Mouse (Mus musculus): ENCODE results near the gene Cd34. TPM values are rescaled to one million over a fixed set of nuclear protein-coding genes. Genes with fewer than 3 reads are reported as not detected.

The Cd34 gene
- polyA plus RNA-seq, 1 experiment = 6.4 TPM

- 21% methylated on average over 3 of the region's 3 CpGs for WGBS
- TF ChIP-seq CTCF (IDR thresholded peaks at IDR 0.05; ENCODE audit: extremely low read depth, insufficient read depth, insufficient read length, insufficient replicate concordance) = no peak
- no peak for TF ChIP-seq POLR2A (IDR thresholded peaks at IDR 0.05; ENCODE audit: low read depth, low read length)
- H3K27ac ChIP-seq (ENCODE audit: insufficient read depth, low read length) = no peak overlapping the region
- no peaks in the 10 kb centered on the region for H3K36me3 ChIP-seq (ENCODE audit: control insufficient read depth, insufficient read depth, low read length)
- H3K4me1 ChIP-seq (ENCODE audit: control insufficient read depth, insufficient read depth, insufficient read length) = no peaks in the 10 kb centered on the region
- no peak overlapping the region for H3K4me3 ChIP-seq (ENCODE audit: extremely low read depth, insufficient read depth, insufficient read length)
- H3K27me3 ChIP-seq (ENCODE audit: control insufficient read depth, insufficient read depth, low read length) = no peaks in the 10 kb centered on the region
- no peak for DNase-seq (ENCODE audit: low read depth in 1 of 2, low spot score in 2 of 2)
Observed at GRCm38 (mm10) chr1:194927887-194928286, 10.7 kb upstream of the Cd34 start.

DNA sequence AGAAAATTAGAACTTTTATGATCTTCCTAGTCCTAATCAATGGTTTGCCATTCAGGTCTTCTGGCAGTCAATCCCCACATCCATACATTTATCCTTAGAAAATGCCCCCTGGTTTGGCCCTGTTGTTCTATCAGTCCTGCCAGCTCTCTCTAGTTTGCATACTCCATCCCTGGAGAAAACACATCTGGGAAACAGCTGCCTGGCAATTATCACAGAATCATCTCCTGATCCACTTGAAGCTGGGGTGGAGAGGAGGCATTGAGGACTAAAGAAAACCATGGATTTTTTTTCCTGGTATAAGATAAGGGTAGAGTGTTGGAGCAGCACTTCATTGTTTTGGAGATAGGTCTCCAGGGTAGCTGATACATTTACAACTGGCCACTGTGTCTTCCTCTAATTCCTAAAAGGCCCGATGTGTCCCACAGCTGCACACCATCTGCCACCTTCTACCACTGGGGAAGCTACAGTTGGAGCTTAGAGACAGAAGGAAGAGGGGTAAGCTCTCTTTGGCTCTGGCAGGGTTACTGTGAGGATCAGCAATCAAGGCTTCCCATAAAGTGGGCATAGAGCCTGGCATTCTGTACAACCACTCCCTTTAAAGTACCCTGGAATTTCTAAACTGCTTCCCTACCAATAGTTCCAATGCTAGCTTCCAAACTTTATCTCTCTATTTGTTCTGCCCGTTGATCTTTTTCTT is 9.2 kb upstream of the Cd34 start:
- H3K4me3 ChIP-seq (ENCODE audit: extremely low read depth, insufficient read depth, insufficient read length) = no peak overlapping the region
- DNase-seq (ENCODE audit: low read depth in 1 of 2, low spot score in 2 of 2) = no peak
- no peak overlapping the region for H3K27ac ChIP-seq (ENCODE audit: insufficient read depth, low read length)
- H3K36me3 ChIP-seq (ENCODE audit: control insufficient read depth, insufficient read depth, low read length) = no peaks in the 10 kb centered on the region
- WGBS = 58% methylated on average over 2 of the region's 2 CpGs
- H3K27me3 ChIP-seq (ENCODE audit: control insufficient read depth, insufficient read depth, low read length) = no peaks in the 10 kb centered on the region
- H3K4me1 ChIP-seq (ENCODE audit: control insufficient read depth, insufficient read depth, insufficient read length) = no peaks in the 10 kb centered on the region
- no peak for TF ChIP-seq POLR2A (IDR thresholded peaks at IDR 0.05; ENCODE audit: low read depth, low read length)
- TF ChIP-seq CTCF (IDR thresholded peaks at IDR 0.05; ENCODE audit: extremely low read depth, insufficient read depth, insufficient read length, insufficient replicate concordance) = no peak

GRCm38 (mm10) chr1:194929972-194930355 is 8.7 kb upstream of the Cd34 start:
- Histone ChIP-seq H3K27ac (ENCODE audit: insufficient read depth, low read length) (no peak overlapping the region), H3K36me3 (ENCODE audit: control insufficient read depth, insufficient read depth, low read length) (no peaks in the 10 kb centered on the region), H3K27me3 (ENCODE audit: control insufficient read depth, insufficient read depth, low read length) (no peaks in the 10 kb centered on the region), H3K4me3 (ENCODE audit: extremely low read depth, insufficient read depth, insufficient read length) (no peak overlapping the region), H3K4me1 (ENCODE audit: control insufficient read depth, insufficient read depth, insufficient read length) (no peaks in the 10 kb centered on the region)
- no peak for DNase-seq (ENCODE audit: low read depth in 1 of 2, low spot score in 2 of 2)
- TF ChIP-seq CTCF (IDR thresholded peaks at IDR 0.05; ENCODE audit: extremely low read depth, insufficient read depth, insufficient read length, insufficient replicate concordance) = no peak
- no peak for TF ChIP-seq POLR2A (IDR thresholded peaks at IDR 0.05; ENCODE audit: low read depth, low read length)
- WGBS = 83% methylated on average over 1 of the region's 1 CpGs

- Histone ChIP-seq H3K4me3 (ENCODE audit: extremely low read depth, insufficient read depth, insufficient read length) (no peak overlapping the region), H3K27ac (ENCODE audit: insufficient read depth, low read length) (no peak overlapping the region), H3K27me3 (ENCODE audit: control insufficient read depth, insufficient read depth, low read length) (no peaks in the 10 kb centered on the region), H3K36me3 (ENCODE audit: control insufficient read depth, insufficient read depth, low read length) (no peaks in the 10 kb centered on the region), H3K4me1 (ENCODE audit: control insufficient read depth, insufficient read depth, insufficient read length) (no peaks in the 10 kb centered on the region)
- no peak for DNase-seq (ENCODE audit: low read depth in 1 of 2, low spot score in 2 of 2)
- TF ChIP-seq POLR2A (IDR thresholded peaks at IDR 0.05; ENCODE audit: low read depth, low read length) (no peak), CTCF (IDR thresholded peaks at IDR 0.05; ENCODE audit: extremely low read depth, insufficient read depth, insufficient read length, insufficient replicate concordance) (no peak)
Observed at GRCm38 (mm10) chr1:194930706-194931105, 7.9 kb upstream of the Cd34 start.

DNA sequence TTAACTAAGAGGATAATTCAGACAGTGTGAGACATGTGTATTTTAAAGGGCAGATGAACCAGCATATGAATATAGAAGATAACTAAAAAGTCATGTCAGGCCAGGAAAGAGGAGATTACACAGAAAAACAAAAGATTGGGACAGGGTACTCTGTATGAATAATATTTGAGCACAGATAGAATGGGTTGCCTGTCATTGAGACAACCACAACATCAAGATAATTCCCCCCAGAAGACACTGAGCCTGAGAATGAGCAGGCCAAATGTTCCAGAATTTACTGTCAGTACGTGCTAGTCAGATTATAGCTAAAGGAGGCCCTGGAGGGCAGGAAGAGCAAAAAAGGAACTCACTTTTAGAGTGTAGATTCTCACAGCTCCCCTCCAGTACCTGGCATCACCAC is 3.3 kb upstream of the Cd34 start:
- DNase-seq (ENCODE audit: low read depth in 1 of 2, low spot score in 2 of 2) = no peak
- Histone ChIP-seq H3K27ac (ENCODE audit: insufficient read depth, low read length) (no peak overlapping the region), H3K27me3 (ENCODE audit: control insufficient read depth, insufficient read depth, low read length) (no peaks in the 10 kb centered on the region), H3K4me3 (ENCODE audit: extremely low read depth, insufficient read depth, insufficient read length) (no peak overlapping the region), H3K36me3 (ENCODE audit: control insufficient read depth, insufficient read depth, low read length) (no peaks in the 10 kb centered on the region), H3K4me1 (ENCODE audit: control insufficient read depth, insufficient read depth, insufficient read length) (no peaks in the 10 kb centered on the region; the same call in 1 of the 2 replicates)
- TF ChIP-seq POLR2A (IDR thresholded peaks at IDR 0.05; ENCODE audit: low read depth, low read length) (no peak), CTCF (IDR thresholded peaks at IDR 0.05; ENCODE audit: extremely low read depth, insufficient read depth, insufficient read length, insufficient replicate concordance) (no peak)
- WGBS = 3% methylated on average over 1 of the region's 1 CpGs

DNA sequence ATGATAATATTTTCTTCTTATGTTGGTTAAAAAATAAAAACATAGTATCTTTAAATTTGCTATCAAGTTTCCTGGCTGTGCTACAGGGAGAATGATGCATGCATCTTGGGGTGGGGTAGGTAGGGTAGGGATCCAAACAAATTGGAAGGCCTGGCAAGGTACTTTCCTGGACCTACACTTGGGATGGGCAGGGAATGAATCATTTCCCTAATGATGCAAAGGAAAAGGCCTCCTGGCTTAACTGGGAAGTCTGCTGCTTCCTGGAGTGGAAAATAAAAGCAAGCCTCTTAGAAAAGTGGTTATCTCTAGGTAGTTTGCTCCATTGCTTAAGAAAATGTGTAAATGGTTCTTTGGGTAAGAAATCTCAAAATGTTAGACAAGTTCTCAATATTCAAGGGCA is 2.9 kb downstream of the Cd34 start:
- TF ChIP-seq POLR2A (IDR thresholded peaks at IDR 0.05; ENCODE audit: low read depth, low read length) (no peak), CTCF (IDR thresholded peaks at IDR 0.05; ENCODE audit: extremely low read depth, insufficient read depth, insufficient read length, insufficient replicate concordance) (no peak)
- no peak for DNase-seq (ENCODE audit: low read depth in 1 of 2, low spot score in 2 of 2)
- no peak overlapping the region for H3K27ac ChIP-seq (ENCODE audit: insufficient read depth, low read length)
- H3K36me3 ChIP-seq (ENCODE audit: control insufficient read depth, insufficient read depth, low read length) = no peaks in the 10 kb centered on the region
- no peaks in the 10 kb centered on the region for H3K27me3 ChIP-seq (ENCODE audit: control insufficient read depth, insufficient read depth, low read length)
- no peaks in the 10 kb centered on the region; the same call in 1 of the 2 replicates for H3K4me1 ChIP-seq (ENCODE audit: control insufficient read depth, insufficient read depth, insufficient read length)
- H3K4me3 ChIP-seq (ENCODE audit: extremely low read depth, insufficient read depth, insufficient read length) = no peak overlapping the region

- Histone ChIP-seq H3K27ac (ENCODE audit: insufficient read depth, low read length) (no peak overlapping the region), H3K36me3 (ENCODE audit: control insufficient read depth, insufficient read depth, low read length) (no peaks in the 10 kb centered on the region), H3K4me3 (ENCODE audit: extremely low read depth, insufficient read depth, insufficient read length) (no peak overlapping the region), H3K27me3 (ENCODE audit: control insufficient read depth, insufficient read depth, low read length) (no peaks in the 10 kb centered on the region), H3K4me1 (ENCODE audit: control insufficient read depth, insufficient read depth, insufficient read length) (no peaks in the 10 kb centered on the region; the same call in 1 of the 2 replicates)
- TF ChIP-seq POLR2A (IDR thresholded peaks at IDR 0.05; ENCODE audit: low read depth, low read length) = no peak
- no peak for TF ChIP-seq CTCF (IDR thresholded peaks at IDR 0.05; ENCODE audit: extremely low read depth, insufficient read depth, insufficient read length, insufficient replicate concordance)
- DNase-seq (ENCODE audit: low read depth in 1 of 2, low spot score in 2 of 2) = no peak
Observed at GRCm38 (mm10) chr1:194942912-194943311, 4.3 kb downstream of the Cd34 start.

Data from spleen, adult 2 months (tissue).